Mouse (Mus musculus) layer of hippocampus, postnatal 14 days (tissue): ENCODE measurements at regions not wholly inside any gene's neighbourhood (a gene's known extent, or its start where the extent isn't known, plus 50 kb on each side); places are given as distances from the start of the nearest gene placed in this dataset.

ENCODE experiments used
- DNase-seq, 2 experiments: peaks; one replicate each; pipeline ENCODE4 v3.0.0; 2021 to 2022; ENCODE audit warnings: low spot score in 2 of 2, mixed read lengths in 1 of 2

GRCm38 (mm10) chr11:90802569-90803363 lies 114.6 kb upstream of the Tom1l1 start:
- DNase-seq = no peak

- no peak for DNase-seq
Observed at GRCm38 (mm10) chr11:90797577-90797976, 109.4 kb upstream of the Tom1l1 start.

- no peak for DNase-seq
Observed at GRCm38 (mm10) chr11:90783537-90783936, 95.4 kb upstream of the Tom1l1 start.

GRCm38 (mm10) chr11:90782975-90783374 lies 94.8 kb upstream of the Tom1l1 start:
- DNase-seq = peak; percentile 14 to 22

GRCm38 (mm10) chr11:90775752-90776151 lies 87.6 kb upstream of the Tom1l1 start:
- DNase-seq = peak in 1 of 2 experiments; percentile 14

GRCm38 (mm10) chr11:90755981-90756380 lies 67.8 kb upstream of the Tom1l1 start:
- DNase-seq = no peak

- no peak for DNase-seq
Observed at GRCm38 (mm10) chr11:90748448-90748847, 60.3 kb upstream of the Tom1l1 start.

- no peak for DNase-seq
Observed at GRCm38 (mm10) chr11:90741952-90742617, 53.9 kb upstream of the Tom1l1 start.

- no peak for DNase-seq
Observed at GRCm38 (mm10) chr11:90739501-90739900, 51.3 kb upstream of the Tom1l1 start.

GRCm38 (mm10) chr11:90738741-90739140 lies 50.6 kb upstream of the Tom1l1 start:
- no peak for DNase-seq
